Mouse (Mus musculus) embryonic fibroblast, embryonic 13.5 days (primary cell): ENCODE measurements around the gene Il20rb. TPM values are rescaled to one million over a fixed set of nuclear protein-coding genes. Genes with fewer than 3 reads are reported as not detected.
A peak's percentile ranks its signal among the peaks of the same experiment; 100 is the strongest.

Source experiments
- H3K27ac ChIP-seq: 2 replicates; pipeline ENCODE4 v1.5.1; 2012; ENCODE audit warnings: low read length, control low read depth, inconsistent platforms; ENCODE audit not compliant: insufficient read depth
- H3K4me1 ChIP-seq: 2 replicates; pipeline ENCODE4 v1.6.1; 2011; ENCODE audit warnings: low read length; ENCODE audit not compliant: control insufficient read depth, insufficient read depth
- H3K4me3 ChIP-seq: 2 replicates; pipeline ENCODE4 v1.5.1; 2011; ENCODE audit warnings: mild to moderate bottlenecking, control low read depth, low read length; ENCODE audit not compliant: insufficient read depth
- CTCF ChIP-seq: IDR thresholded peaks from 2 replicates; pipeline ENCODE4 v1.5.1; 2011; ENCODE audit warnings: mild to moderate bottlenecking, control low read depth, low read length, moderate library complexity, borderline replicate concordance; ENCODE audit not compliant: insufficient read depth
- POLR2A ChIP-seq: IDR thresholded peaks from 2 replicates; pipeline ENCODE4 v1.6.1; 2011; ENCODE audit warnings: low read depth, mild to moderate bottlenecking, control low read depth, low read length, moderate library complexity
- polyA plus RNA-seq: library from polyadenylated mRNA; stranded (reverse); fragments of >200 nt; gene quantifications from 2 replicates; pipeline ENCODE4 v1.2.4, GENCODE M21; 2011; ENCODE audit warnings: low read depth; ENCODE audit not compliant: missing spikeins, insufficient read length

Il20rb gene
- polyA plus RNA-seq, 1 experiment: 1.9 TPM

GRCm38 (mm10) chr9:100505498-100505897, 18.9 kb upstream of the Il20rb start:
- no peak overlapping the region for H3K27ac ChIP-seq
- TF ChIP-seq POLR2A (no peak), CTCF (no peak)

GRCm38 (mm10) chr9:100493611-100494261, 7.1 kb upstream of the Il20rb start:
- Histone ChIP-seq H3K4me3 (no peak overlapping the region), H3K4me1 (no peaks in the 10 kb centered on the region), H3K27ac (no peak overlapping the region)
- TF ChIP-seq CTCF (no peak), POLR2A (no peak)

More at GRCm38 (mm10) chr9:100505498-100505897, 18.9 kb upstream of the Il20rb start:
- H3K4me1 ChIP-seq: no peaks in the 10 kb centered on the region
- no peak overlapping the region for H3K4me3 ChIP-seq

GRCm38 (mm10) chr9:100491424-100491823, 4.8 kb upstream of the Il20rb start:
- Histone ChIP-seq H3K4me1 (0 out of 2 replicates have a peak, but pooled peaks cover 7% of the 10 kb centered on the region), H3K4me3 (no peak overlapping the region), H3K27ac (no peak overlapping the region)
- no peak for TF ChIP-seq CTCF
- TF ChIP-seq POLR2A: no peak

GRCm38 (mm10) chr9:100488969-100489368, 2.4 kb upstream of the Il20rb start:
- H3K27ac ChIP-seq: peak overlapping the region; percentile 82
- 0 out of 2 replicates have a peak, but pooled peaks cover 7% of the 10 kb centered on the region for H3K4me1 ChIP-seq
- TF ChIP-seq POLR2A (no peak), CTCF (no peak)
- no peak overlapping the region for H3K4me3 ChIP-seq

- TF ChIP-seq POLR2A (no peak), CTCF (no peak)
- H3K27ac ChIP-seq: peak overlapping the region; percentile 82
- H3K4me3 ChIP-seq: no peak overlapping the region
- H3K4me1 ChIP-seq: 0 out of 2 replicates have a peak, but pooled peaks cover 7% of the 10 kb centered on the region
These were observed 1.6 kb upstream of the Il20rb start for GRCm38 (mm10) chr9:100488056-100488713.

- Histone ChIP-seq H3K27ac (no peak overlapping the region), H3K4me1 (0 out of 2 replicates have a peak, but pooled peaks cover 4% of the 10 kb centered on the region), H3K4me3 (no peak overlapping the region)
- TF ChIP-seq POLR2A: no peak
- TF ChIP-seq CTCF: no peak
These were observed 3.3 kb downstream of the Il20rb start for GRCm38 (mm10) chr9:100483318-100483717.

- TF ChIP-seq POLR2A (no peak), CTCF (no peak)
- H3K4me3 ChIP-seq: no peak overlapping the region
- no peak overlapping the region for H3K27ac ChIP-seq
- H3K4me1 ChIP-seq: no peaks in the 10 kb centered on the region
These were observed 5.0 kb downstream of the Il20rb start for GRCm38 (mm10) chr9:100481626-100482025.

- Histone ChIP-seq H3K4me1 (no peaks in the 10 kb centered on the region), H3K27ac (no peak overlapping the region), H3K4me3 (no peak overlapping the region)
- no peak for TF ChIP-seq POLR2A
- TF ChIP-seq CTCF: no peak
These were observed 12.5 kb downstream of the Il20rb start for GRCm38 (mm10) chr9:100474056-100474455.

- Histone ChIP-seq H3K27ac (no peak overlapping the region), H3K4me3 (no peak overlapping the region), H3K4me1 (no peaks in the 10 kb centered on the region)
- no peak for TF ChIP-seq CTCF
- TF ChIP-seq POLR2A: no peak
These were observed 13.2 kb downstream of the Il20rb start for GRCm38 (mm10) chr9:100473361-100473760.

GRCm38 (mm10) chr9:100472931-100473330, 13.7 kb downstream of the Il20rb start:
- Histone ChIP-seq H3K4me3 (no peak overlapping the region), H3K27ac (no peak overlapping the region), H3K4me1 (no peaks in the 10 kb centered on the region)
- TF ChIP-seq CTCF (no peak), POLR2A (no peak)

GRCm38 (mm10) chr9:100471605-100471953, 15.0 kb downstream of the Il20rb start:
- Histone ChIP-seq H3K4me3 (no peak overlapping the region), H3K27ac (no peak overlapping the region), H3K4me1 (no peaks in the 10 kb centered on the region)
- TF ChIP-seq CTCF: no peak
- TF ChIP-seq POLR2A: no peak
